Mouse (Mus musculus): ENCODE results near the gene 1700066M21Rik.

1700066M21Rik gene

DNA sequence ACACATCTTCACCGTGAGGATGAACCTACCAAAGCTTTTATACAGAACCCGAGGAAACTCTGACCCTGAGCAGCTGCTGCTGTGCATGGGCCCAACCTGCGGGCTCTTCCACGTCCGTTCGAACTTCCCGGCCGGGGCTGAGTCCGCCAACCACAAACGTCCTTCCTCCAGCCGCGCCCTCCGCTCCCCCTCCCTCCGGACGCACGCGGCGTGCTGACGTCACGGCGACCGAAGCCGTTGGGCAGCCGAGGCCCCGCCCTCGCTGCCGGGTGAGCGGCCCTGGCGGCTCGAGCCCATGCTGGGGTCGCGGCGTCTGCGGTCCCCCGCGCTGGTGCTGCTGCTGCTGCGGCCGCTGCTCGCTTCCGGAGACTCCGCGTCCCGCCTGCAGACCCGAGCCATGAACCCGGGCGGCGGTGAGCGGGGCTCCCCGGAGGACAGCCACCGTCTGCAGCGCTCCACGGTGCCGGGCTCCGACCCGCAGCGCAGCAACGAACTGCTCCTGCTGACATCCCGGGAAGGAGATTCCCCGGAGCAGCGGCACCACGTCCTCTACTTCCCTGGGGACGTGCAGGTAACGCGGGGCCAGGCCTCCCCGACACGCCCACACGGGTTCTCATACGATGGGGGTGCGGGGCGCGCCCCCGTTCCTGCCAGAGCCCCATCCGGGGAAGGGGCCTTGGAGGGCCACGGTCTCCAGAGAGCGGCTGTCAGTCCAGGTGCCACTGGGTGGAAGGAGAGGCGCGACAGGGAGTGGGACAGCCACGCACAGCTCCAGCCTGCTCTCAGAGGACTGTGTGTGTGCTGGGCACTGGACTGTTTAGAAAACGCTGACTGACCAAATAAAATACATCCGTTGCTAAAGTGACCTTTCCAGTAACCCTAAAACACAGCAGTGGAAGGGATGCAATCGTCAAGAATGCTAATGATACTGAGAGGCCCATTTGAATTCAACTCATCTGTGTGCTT, at the start of gene 1700066M21Rik:
Gene 1700066M21Rik, plus strand, starts transcription at position 245 of the 966 bp plus-strand sequence.
- peak; percentile 94 for DNase-seq (ENCODE audit: low spot score)

GRCm38 (mm10) chr1:57329285-57330093, 47.9 kb upstream of the 1700066M21Rik start:
- DNase-seq (ENCODE audit: low spot score): no peak

DNA sequence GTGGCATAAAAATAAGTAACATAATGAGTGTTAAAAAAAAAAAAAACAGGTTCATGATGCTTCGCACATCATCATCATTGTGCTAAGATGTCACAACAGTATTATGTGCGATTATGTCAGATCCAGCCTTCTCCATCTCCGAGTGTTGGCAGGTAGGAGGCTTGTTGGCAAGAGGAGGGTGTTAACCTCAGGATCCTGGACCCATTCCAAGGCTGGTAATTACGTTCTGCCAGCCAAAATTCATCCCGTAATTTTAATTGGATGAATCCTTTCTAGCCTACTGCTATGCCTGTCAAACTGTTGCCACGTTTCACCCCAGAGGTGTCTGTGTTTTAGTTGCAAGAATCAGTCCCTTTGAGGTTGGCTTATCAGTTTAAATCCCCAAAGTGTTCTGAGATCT, 47.2 kb upstream of the 1700066M21Rik start:
- peak; percentile 6 for DNase-seq (ENCODE audit: low spot score)

GRCm38 (mm10) chr1:57332040-57332439, 45.4 kb upstream of the 1700066M21Rik start:
- no peak for DNase-seq (ENCODE audit: low spot score)

DNA sequence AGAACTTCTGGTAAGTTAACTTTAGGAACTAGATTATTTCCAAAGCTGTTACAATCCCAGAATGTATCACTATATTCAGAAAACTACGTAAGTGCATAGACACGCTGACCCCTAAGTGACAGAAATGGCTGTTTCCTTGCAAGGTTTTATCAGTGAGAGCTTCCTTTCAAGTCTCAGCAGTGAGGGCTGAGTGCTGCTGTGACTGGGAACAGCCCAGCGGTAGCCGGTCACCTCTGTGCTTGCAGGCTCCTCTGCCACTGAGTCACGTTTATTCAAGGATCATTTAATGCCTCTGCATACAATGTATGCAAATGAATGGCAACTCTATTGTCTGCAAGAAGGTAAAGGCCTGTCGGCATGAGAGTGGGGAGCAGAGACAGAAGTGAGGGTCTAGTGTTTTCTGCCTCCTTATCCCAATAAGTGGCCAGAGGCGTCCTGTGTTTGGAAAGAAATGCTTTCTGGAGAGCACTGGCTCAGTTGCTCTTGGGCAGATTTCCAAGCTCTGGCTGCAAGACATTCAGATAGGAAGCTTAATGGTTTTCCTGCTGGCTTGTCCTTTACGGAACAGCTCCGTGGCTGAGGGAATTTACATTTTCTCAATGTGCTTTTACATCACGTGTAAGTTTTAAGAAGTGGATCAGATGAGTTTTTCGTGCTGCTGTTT, 43.7 kb upstream of the 1700066M21Rik start:
- no peak for DNase-seq (ENCODE audit: low spot score)

DNA sequence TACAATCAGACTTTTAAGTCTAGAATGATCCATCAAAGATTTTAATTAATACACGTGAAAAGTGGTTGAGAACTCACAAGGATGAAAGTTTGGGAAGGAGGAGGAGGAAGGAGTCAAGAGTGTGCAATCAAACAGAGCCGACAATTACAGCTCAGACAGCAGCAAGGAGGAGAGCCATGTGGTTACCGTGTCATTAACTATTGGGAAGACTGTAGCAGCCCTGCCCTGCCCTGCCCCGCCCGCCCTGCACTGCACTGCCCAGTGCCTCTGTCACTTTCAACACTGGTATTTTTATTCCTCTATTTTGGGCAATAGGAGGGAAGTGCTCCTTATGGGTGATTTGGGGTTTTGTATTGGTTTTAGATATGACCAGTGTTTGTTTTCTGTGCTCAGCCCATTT, 42.2 kb upstream of the 1700066M21Rik start:
- DNase-seq (ENCODE audit: low spot score): no peak

- DNase-seq (ENCODE audit: low spot score): peak; percentile 8
Observed at GRCm38 (mm10) chr1:57339156-57339796, 38.1 kb upstream of the 1700066M21Rik start.

- no peak for DNase-seq (ENCODE audit: low spot score)
Observed at GRCm38 (mm10) chr1:57341197-57341596, 36.2 kb upstream of the 1700066M21Rik start.

- DNase-seq (ENCODE audit: low spot score): no peak
Observed at GRCm38 (mm10) chr1:57347487-57347886, 29.9 kb upstream of the 1700066M21Rik start.

DNA sequence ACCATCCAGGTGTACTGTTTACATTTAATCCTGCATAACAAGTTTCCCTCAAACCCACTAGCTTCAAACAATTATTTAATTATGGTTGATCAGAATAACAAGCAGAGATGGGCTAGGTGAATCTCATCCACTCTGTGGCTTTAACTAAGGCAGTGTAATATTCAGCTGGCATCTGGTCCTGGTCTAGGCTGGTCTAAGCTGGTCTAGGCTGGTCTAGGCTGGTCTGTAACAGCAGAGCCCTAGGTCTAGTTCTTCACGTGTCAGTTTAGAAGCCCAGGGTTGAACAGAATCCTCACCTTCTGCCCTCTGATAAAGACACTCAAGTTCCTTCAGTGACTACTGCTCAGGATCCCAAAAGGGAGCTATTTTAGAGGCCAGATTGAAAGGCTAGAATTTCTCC, 25.5 kb upstream of the 1700066M21Rik start:
- no peak for DNase-seq (ENCODE audit: low spot score)

DNA sequence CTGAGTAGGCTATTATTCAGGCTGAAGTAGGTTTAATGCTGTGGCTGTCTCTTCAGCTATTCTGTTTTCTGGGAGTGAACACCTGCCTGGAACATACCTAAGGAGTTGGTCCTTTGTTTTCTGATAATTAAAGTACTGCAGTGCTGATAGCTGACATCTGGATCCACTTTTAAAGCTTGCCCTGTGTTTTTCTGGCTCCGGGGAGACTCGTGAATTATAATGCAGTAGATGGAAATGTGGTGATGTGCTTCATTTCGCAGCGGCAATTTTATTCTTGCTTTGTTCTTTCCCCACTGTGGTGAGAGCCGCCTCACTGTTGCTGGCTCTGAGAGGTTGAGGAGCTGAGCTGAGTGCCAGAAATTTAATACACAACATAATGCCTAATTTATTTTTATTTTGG, 18.9 kb upstream of the 1700066M21Rik start:
- no peak for DNase-seq (ENCODE audit: low spot score)

DNA sequence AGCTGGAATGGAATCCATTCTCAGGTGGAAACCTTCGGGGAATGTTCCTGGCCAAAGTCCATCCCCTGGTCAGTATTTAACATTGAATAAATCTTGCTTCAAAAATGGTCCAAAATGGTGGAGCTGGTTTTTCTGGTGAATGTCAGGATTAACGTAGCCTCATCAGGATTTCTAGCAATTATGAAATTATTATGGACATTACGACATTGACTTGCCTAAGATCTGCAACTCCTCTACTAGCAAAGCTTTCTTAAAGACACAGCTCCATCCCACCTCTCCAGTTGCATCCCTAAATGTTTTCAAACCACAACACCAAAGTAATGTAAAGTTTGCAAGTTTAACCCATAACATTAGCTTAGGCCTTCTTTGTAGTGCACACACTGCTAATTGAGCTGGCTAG, 10.0 kb upstream of the 1700066M21Rik start:
- no peak for DNase-seq (ENCODE audit: low spot score)

DNA sequence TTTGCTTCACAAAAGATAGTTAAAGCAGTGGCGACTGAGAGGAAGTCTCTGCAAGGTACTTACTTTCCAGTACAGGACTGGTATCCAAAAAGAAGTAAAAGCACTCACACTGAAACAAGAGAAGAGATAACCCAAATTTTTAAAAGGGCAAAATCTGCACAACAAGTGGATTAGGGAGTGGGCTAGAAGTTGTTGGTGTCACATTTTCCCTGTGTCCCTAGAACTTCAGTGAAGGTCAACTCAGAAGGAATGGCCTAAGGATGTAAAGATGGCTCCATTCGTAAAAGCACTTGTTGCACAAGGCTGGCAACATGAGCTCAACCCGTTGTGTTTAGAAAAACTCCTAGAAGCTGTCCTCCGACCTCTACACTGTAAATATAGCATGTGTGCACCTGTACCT, 8.3 kb upstream of the 1700066M21Rik start:
- DNase-seq (ENCODE audit: low spot score): no peak

DNA sequence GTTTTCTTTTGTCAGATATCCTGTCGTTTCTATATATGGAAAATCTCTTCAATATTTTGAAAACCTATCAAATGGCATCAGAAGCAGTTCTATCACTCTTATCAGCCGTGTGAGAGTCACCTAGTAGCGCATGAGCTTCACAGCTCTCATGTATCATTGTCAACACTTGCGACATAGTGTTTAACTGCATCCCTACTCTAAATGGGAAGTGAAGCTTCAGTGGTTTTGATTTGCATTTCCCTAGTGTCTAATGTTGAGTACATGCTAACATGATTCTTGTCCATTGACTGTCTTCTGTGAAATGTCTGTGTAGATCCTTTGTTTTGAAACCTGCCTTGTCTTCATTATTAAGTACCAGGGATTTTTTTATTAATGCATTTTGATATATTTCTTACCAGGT, 7.0 kb upstream of the 1700066M21Rik start:
- no peak for DNase-seq (ENCODE audit: low spot score)

DNA sequence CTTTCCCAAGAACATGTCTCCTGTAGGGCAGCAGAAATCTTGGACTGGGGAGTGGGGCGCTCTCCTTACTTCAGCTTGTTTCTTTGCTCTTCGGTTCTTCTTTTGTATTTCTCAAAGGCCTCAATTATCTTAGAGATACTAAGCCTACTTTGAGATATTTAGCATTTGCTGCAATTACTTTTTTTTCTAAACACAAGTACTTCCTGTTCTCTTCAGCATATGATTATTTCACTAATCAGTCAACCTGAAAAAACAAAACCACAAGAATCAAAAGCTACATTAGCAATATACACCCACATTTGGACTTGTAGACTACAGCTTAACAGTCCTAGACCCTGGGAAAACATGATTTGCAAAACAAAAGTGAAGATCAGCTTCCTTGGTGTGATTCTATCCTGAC, 2.1 kb upstream of the 1700066M21Rik start:
- DNase-seq (ENCODE audit: low spot score): no peak

GRCm38 (mm10) chr1:57376806-57377205, 614 bp upstream of the 1700066M21Rik start:
- no peak for DNase-seq (ENCODE audit: low spot score)

- DNase-seq (ENCODE audit: low spot score): no peak
Observed at GRCm38 (mm10) chr1:57386519-57386918, 9.1 kb downstream of the 1700066M21Rik start.

DNA sequence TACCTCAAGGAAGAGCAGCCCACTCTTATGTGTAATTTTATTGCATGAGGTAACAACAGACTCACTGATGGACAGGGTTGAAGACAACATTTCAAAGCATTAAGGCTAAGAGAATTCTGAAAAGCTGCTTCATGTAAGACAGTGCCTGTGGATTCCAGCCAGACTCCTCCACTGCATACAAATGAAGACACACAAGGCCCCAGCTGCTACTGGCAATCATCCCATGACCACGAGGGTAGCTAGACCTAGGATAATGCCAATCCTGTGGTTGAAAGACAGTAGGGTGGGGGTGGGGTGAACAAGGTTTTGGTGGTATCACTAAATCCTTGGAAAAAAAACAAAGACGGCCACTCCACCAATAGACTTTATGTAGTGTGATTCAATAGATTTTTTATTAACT, 10.5 kb downstream of the 1700066M21Rik start:
- DNase-seq (ENCODE audit: low spot score): peak; percentile 87

DNA sequence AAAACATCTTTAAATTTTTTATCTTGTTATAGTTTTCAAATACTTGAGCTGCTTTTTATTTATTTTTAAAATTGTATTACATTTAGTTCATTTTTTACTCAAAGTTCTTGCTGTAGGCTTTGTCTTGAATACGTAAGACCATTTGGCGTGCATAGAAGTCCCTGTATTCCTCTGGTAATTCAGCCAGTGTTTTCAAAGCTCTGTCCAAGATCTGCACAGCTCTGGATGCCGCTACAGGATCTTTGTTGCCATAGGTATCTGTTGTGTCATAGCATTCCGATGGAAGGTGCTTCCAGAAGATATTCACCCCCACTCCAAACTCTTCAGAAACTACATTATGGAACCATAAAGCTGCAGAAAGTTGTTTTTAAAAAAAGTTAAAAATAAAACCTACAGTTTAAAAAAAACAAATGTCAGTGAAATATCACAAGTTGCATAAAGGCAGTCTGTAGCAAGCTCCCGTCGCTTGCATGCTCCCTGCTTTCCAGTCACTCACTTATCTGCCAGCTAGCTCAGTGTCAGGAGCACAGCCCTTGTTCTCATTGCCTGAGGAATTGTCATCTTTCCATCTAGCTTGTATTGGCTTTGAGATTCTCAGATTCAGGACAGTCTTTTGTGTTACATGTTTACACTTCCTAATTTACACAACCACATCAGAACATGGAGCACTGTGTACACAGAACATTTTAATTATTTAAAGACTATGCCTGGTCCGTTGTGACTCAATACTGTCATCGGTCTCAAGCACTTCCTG, 11.2 kb downstream of the 1700066M21Rik start:
- no peak for DNase-seq (ENCODE audit: low spot score)

DNA sequence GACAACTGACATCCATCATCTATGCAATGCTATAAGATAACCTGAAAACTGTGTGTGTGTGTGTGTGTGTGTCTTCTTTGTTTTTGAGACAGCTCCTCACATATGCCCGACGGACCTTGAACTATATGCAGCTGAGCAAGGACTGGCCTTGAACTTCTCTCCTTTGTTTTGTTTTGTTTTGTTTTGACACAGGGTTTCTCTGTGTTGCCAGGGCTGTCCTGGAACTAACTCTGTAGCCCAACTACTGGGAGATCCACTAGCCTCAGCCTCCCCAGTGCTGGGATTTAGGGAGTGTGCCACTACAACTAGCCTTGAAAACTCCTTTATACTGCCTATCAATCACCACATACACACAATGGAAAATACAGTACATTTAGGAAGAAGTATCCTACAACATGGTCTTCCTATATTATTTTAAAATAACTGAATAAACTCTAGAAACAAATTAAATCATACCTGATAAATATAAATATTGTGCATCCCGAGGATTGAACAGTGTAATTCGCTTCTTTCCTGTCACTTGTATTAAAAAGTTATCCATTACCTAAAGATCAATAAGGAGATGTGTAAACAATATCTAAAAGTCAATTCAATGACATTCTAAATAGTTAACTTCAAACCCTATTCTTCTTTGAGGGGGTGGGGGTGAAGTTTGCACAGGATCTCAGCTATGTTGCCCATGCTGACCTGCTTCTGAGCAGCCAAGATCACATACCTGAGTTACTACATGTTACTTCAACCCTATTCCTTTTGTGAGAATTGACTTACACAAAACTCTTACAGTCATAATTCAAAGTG, 13.8 kb downstream of the 1700066M21Rik start:
- DNase-seq (ENCODE audit: low spot score): no peak
